Mouse (Mus musculus) limb, embryonic 15.5 days (tissue): Measurements from ENCODE around the gene Rpl18a. TPM values are rescaled to one million over a fixed set of nuclear protein-coding genes. Genes with fewer than 3 reads are reported as not detected.
"Not testable (repeated sequence)": the region's sequence is repeated elsewhere in the genome, so short reads cannot be mapped to it uniquely, and the experiment has no call there.

Source experiments
- ATAC-seq: fragments of 200-750 bp; cut with Nextera tagmentation; 2 replicates; pipeline ENCODE4 v1.8.0; 2017; ENCODE audit warnings: low read depth, moderate TSS enrichment; ENCODE audit not compliant: insufficient number of reproducible peaks, low FRiP score, low TSS enrichment
- H3K27ac ChIP-seq: fragments of 300-500 bp; sonication (generic); 2 replicates; pipeline ENCODE4 v1.5.1; 2015; ENCODE audit warnings: moderate library complexity, mild to moderate bottlenecking, inconsistent platforms
- H3K27me3 ChIP-seq: fragments of 300-500 bp; sonication (generic); 2 replicates; pipeline ENCODE4 v1.6.1; 2015; ENCODE audit warnings: inconsistent platforms
- H3K36me3 ChIP-seq: fragments of 300-500 bp; sonication (generic); 2 replicates; pipeline ENCODE4 v1.6.1; 2015; ENCODE audit warnings: inconsistent platforms
- H3K4me1 ChIP-seq: fragments of 300-500 bp; sonication (generic); 2 replicates; pipeline ENCODE4 v1.6.1; 2015; ENCODE audit warnings: inconsistent platforms
- H3K4me2 ChIP-seq: fragments of 300-500 bp; sonication (generic); 2 replicates; pipeline ENCODE4 v1.6.1; 2015; ENCODE audit warnings: mild to moderate bottlenecking, inconsistent platforms
- H3K4me3 ChIP-seq: fragments of 300-500 bp; sonication (generic); 2 replicates; pipeline ENCODE4 v1.5.1; 2015; ENCODE audit warnings: mild to moderate bottlenecking, inconsistent platforms
- H3K9ac ChIP-seq: fragments of 300-500 bp; sonication (generic); 2 replicates; pipeline ENCODE4 v1.6.1; 2015; ENCODE audit warnings: inconsistent platforms
- H3K9me3 ChIP-seq: fragments of 300-500 bp; sonication (generic); 2 replicates; pipeline ENCODE4 v1.6.1; 2016; ENCODE audit warnings: inconsistent platforms
- WGBS: fragments of 180-500 bp; shearing (Covaris S2); methylation state at CpG from one replicate; pipeline ENCODE4 v1.1.7; 2015; 5-methylcytosine and 5-hydroxymethylcytosine counted together
- polyA plus RNA-seq: library from polyadenylated mRNA; unstranded; fragments of >200 nt; fragmentation: Nextera tagmentation; extraction: Ambion mirVana; gene quantifications from 2 replicates; pipeline ENCODE4 v1.2.1, GENCODE M21; 2015

The Rpl18a gene
- polyA plus RNA-seq, 1 experiment from 2014 or later, result 4,707 TPM

GRCm38 (mm10) chr8:70900872-70901387 is 3.7 kb upstream of the Rpl18a start:
- Histone ChIP-seq H3K27ac (no peak overlapping the region), H3K9me3 (no peaks in the 10 kb centered on the region), H3K4me1 (peaks cover 19% of the 10 kb centered on the region), H3K4me3 (no peak overlapping the region), H3K36me3 (peaks cover under 1% of the 10 kb centered on the region), H3K27me3 (peaks cover 5% of the 10 kb centered on the region), H3K4me2 (no peak overlapping the region), H3K9ac (no peak overlapping the region)
- no peak for ATAC-seq
- 76% methylated on average over 2 of the region's 2 CpGs for WGBS

- H3K27ac ChIP-seq, result no peak overlapping the region
- H3K36me3 ChIP-seq, result peaks cover 17% of the 10 kb centered on the region
- no peak overlapping the region for H3K4me3 ChIP-seq
- no peak overlapping the region for H3K9ac ChIP-seq
- H3K4me2 ChIP-seq, result no peak overlapping the region
- H3K4me1 ChIP-seq, result peaks cover 20% of the 10 kb centered on the region
- WGBS, result 86% methylated on average over 2 of the region's 2 CpGs
- no peaks in the 10 kb centered on the region for H3K9me3 ChIP-seq
- no peak for ATAC-seq
- H3K27me3 ChIP-seq, result peaks cover 9% of the 10 kb centered on the region
Observed at GRCm38 (mm10) chr8:70899226-70899625, 2.0 kb upstream of the Rpl18a start.

GRCm38 (mm10) chr8:70898661-70899198 is 1.5 kb upstream of the Rpl18a start:
- H3K36me3 ChIP-seq, result peaks cover 22% of the 10 kb centered on the region
- H3K4me1 ChIP-seq, result peaks cover 20% of the 10 kb centered on the region
- no peak overlapping the region for H3K4me2 ChIP-seq
- H3K9ac ChIP-seq, result no peak overlapping the region
- H3K27ac ChIP-seq, result no peak overlapping the region
- no peak for ATAC-seq
- 23% methylated on average over 2 of the region's 2 CpGs for WGBS
- no peak overlapping the region for H3K4me3 ChIP-seq
- H3K9me3 ChIP-seq, result no peaks in the 10 kb centered on the region
- H3K27me3 ChIP-seq, result peaks cover 11% of the 10 kb centered on the region

- peak overlapping the region; percentile 85 for H3K4me3 ChIP-seq
- no peaks in the 10 kb centered on the region for H3K9me3 ChIP-seq
- peaks cover 25% of the 10 kb centered on the region for H3K4me1 ChIP-seq
- ATAC-seq, result peak; percentile 27; the same call in 1 of the 2 replicates
- H3K9ac ChIP-seq, result peak overlapping the region; percentile 77
- peaks cover 27% of the 10 kb centered on the region for H3K36me3 ChIP-seq
- peak overlapping the region; percentile 75 for H3K4me2 ChIP-seq
- H3K27me3 ChIP-seq, result peaks cover 20% of the 10 kb centered on the region
- WGBS, result under 1% methylated on average over 20 of the region's 20 CpGs
- peak overlapping the region; percentile 90 for H3K27ac ChIP-seq
Observed at GRCm38 (mm10) chr8:70897681-70898413, 635 bp upstream of the Rpl18a start.

- Histone ChIP-seq H3K4me3 (peak overlapping the region; percentile 85), H3K4me1 (peaks cover 39% of the 10 kb centered on the region), H3K4me2 (peak overlapping the region; percentile 76), H3K27me3 (peaks cover 34% of the 10 kb centered on the region), H3K9me3 (no peaks in the 10 kb centered on the region), H3K36me3 (peaks cover 27% of the 10 kb centered on the region), H3K27ac (peak overlapping the region; percentile 72), H3K9ac (peak overlapping the region; percentile 98)
- WGBS, result 1% methylated on average over 25 of the region's 25 CpGs
- ATAC-seq, result no peak
Observed at GRCm38 (mm10) chr8:70896316-70897020, 744 bp downstream of the Rpl18a start.

- not testable (repeated sequence) for H3K9me3 ChIP-seq, ATAC-seq, H3K27ac ChIP-seq
- peak overlapping the region; percentile 98 for H3K9ac ChIP-seq
- H3K4me3 ChIP-seq, result peak overlapping the region; percentile 85
- 80% methylated on average over 24 of the region's 24 CpGs for WGBS
- peaks cover 40% of the 10 kb centered on the region for H3K4me1 ChIP-seq
- peaks cover 27% of the 10 kb centered on the region for H3K36me3 ChIP-seq
- peaks cover 41% of the 10 kb centered on the region for H3K27me3 ChIP-seq
- H3K4me2 ChIP-seq, result peak overlapping the region; percentile 76
Observed at GRCm38 (mm10) chr8:70895571-70896259, 1.5 kb downstream of the Rpl18a start.

- Histone ChIP-seq H3K4me1 (peaks cover 40% of the 10 kb centered on the region), H3K9ac (no peak overlapping the region), H3K4me3 (no peak overlapping the region), H3K9me3 (no peaks in the 10 kb centered on the region), H3K27ac (no peak overlapping the region), H3K27me3 (peaks cover 49% of the 10 kb centered on the region), H3K4me2 (no peak overlapping the region), H3K36me3 (peaks cover 27% of the 10 kb centered on the region)
- no peak for ATAC-seq
- WGBS, result 90% methylated on average over 8 of the region's 8 CpGs
Observed at GRCm38 (mm10) chr8:70894771-70895545, 2.3 kb downstream of the Rpl18a start.

GRCm38 (mm10) chr8:70894385-70894720 is 2.9 kb downstream of the Rpl18a start:
- no peak overlapping the region for H3K9ac ChIP-seq
- H3K4me3 ChIP-seq, result no peak overlapping the region
- WGBS, result 54% methylated on average over 2 of the region's 2 CpGs

GRCm38 (mm10) chr8:70893656-70894384 is 3.4 kb downstream of the Rpl18a start:
- Histone ChIP-seq H3K9ac (no peak overlapping the region), H3K4me3 (no peak overlapping the region), H3K9me3 (no peaks in the 10 kb centered on the region), H3K27me3 (peaks cover 51% of the 10 kb centered on the region), H3K27ac (no peak overlapping the region), H3K4me1 (peaks cover 40% of the 10 kb centered on the region), H3K4me2 (no peak overlapping the region), H3K36me3 (peaks cover 27% of the 10 kb centered on the region)
- ATAC-seq, result no peak
- 24% methylated on average over 12 of the region's 12 CpGs for WGBS

More at GRCm38 (mm10) chr8:70894385-70894720, 2.9 kb downstream of the Rpl18a start:
- H3K36me3 ChIP-seq, result peaks cover 27% of the 10 kb centered on the region
- H3K4me1 ChIP-seq, result peaks cover 40% of the 10 kb centered on the region
- no peak for ATAC-seq
- no peaks in the 10 kb centered on the region for H3K9me3 ChIP-seq
- H3K27me3 ChIP-seq, result peaks cover 50% of the 10 kb centered on the region
- H3K27ac ChIP-seq, result no peak overlapping the region
- no peak overlapping the region for H3K4me2 ChIP-seq

- H3K27me3 ChIP-seq, result peaks cover 59% of the 10 kb centered on the region
- H3K4me3 ChIP-seq, result peak overlapping the region; percentile 30
- no peaks in the 10 kb centered on the region for H3K9me3 ChIP-seq
- no peak overlapping the region for H3K27ac ChIP-seq
- peaks cover 27% of the 10 kb centered on the region for H3K36me3 ChIP-seq
- H3K4me2 ChIP-seq, result peak overlapping the region; percentile 48
- ATAC-seq, result no peak
- H3K4me1 ChIP-seq, result peaks cover 33% of the 10 kb centered on the region
- 22% methylated on average over 20 of the region's 20 CpGs for WGBS
- H3K9ac ChIP-seq, result no peak overlapping the region
Observed at GRCm38 (mm10) chr8:70892896-70893655, 4.1 kb downstream of the Rpl18a start.
